9 mouse cellular contexts compared by ENCODE assay signal in genomic region chr5:108651823-108652222, GRCm38 (mm10). TPM values are rescaled to one million over a fixed set of nuclear protein-coding genes. Genes with fewer than 3 reads are reported as not detected.
DNase-seq lines count a peak whose midpoint lies in the region; ATAC-seq and TF ChIP-seq lines count a peak whose summit lies in the region.
"Had no signal": no experiment of that assay in that cellular context is flagged by ENCODE, and none has a peak within 500 bp of the region (broad histone marks: within the 10 kb centered on the region; RNA-seq: fewer than 3 reads in every experiment).

No protein-coding gene starts in this region.

- no peaks in the 10 kb centered on the region for H3K27me3 ChIP-seq in neural tube, embryonic 11.5 days (ENCODE audit: control insufficient read depth, insufficient read depth, low read length)
- H3K27me3 ChIP-seq in embryonic facial prominence, embryonic 11.5 days (ENCODE audit: control insufficient read depth, insufficient read depth, low read length) = no peaks in the 10 kb centered on the region
- no peaks in the 10 kb centered on the region for H3K27me3 ChIP-seq in intestine, embryonic 15.5 days (replicated peaks)
- no peaks in the 10 kb centered on the region for H3K27me3 ChIP-seq in liver, embryonic 14.5 days (ENCODE audit: control insufficient read depth, insufficient read depth, low read length)
- H3K27me3 ChIP-seq in neural tube, embryonic 14.5 days (ENCODE audit: control insufficient read depth, insufficient read depth, low read length) = no peaks in the 10 kb centered on the region

- H3K36me3 ChIP-seq in neural tube, embryonic 11.5 days (ENCODE audit: control insufficient read depth, insufficient read depth, low read length) = peaks cover 6% of the 10 kb centered on the region; the same call in 1 of the 2 replicates
- peaks cover 4% of the 10 kb centered on the region for H3K36me3 ChIP-seq in embryonic facial prominence, embryonic 11.5 days (replicated peaks; ENCODE audit: control insufficient read depth, insufficient read depth, low read depth, low read length)
- peaks cover 39% of the 10 kb centered on the region for H3K36me3 ChIP-seq in intestine, embryonic 15.5 days
- H3K36me3 ChIP-seq in liver, embryonic 14.5 days (replicated peaks; ENCODE audit: control insufficient read depth, insufficient read depth, low read depth) = no peaks in the 10 kb centered on the region; the same call in none of the 2 replicates
- peaks cover 53% of the 10 kb centered on the region for H3K36me3 ChIP-seq in neural tube, embryonic 14.5 days (ENCODE audit: control insufficient read depth, insufficient read depth, low read length)

- peak; percentile 85 for TF ChIP-seq CTCF in liver, embryonic 14.5 days (IDR thresholded peaks at IDR 0.05; ENCODE audit: low read depth)

- H3K4me3 ChIP-seq in neural tube, embryonic 11.5 days (ENCODE audit: low read depth, low read length) = no peak overlapping the region
- no peak overlapping the region for H3K4me3 ChIP-seq in embryonic facial prominence, embryonic 11.5 days (ENCODE audit: low read depth, low read length)
- H3K4me3 ChIP-seq in intestine, embryonic 15.5 days (replicated peaks) = no peak overlapping the region
- no peak overlapping the region for H3K4me3 ChIP-seq in liver, embryonic 14.5 days (ENCODE audit: insufficient read depth in 1 of 2, low read depth in 2 of 2, low read length in 2 of 2)
- no peak overlapping the region for H3K4me3 ChIP-seq in neural tube, embryonic 14.5 days (ENCODE audit: low read depth, low read length)
- H3K4me3 ChIP-seq: erythroblast, embryonic 14.5 days had no signal

- WGBS in neural tube, embryonic 11.5 days = 57% methylated on average over 1 of the region's 1 CpGs
- 61% methylated on average over 1 of the region's 1 CpGs for WGBS in embryonic facial prominence, embryonic 11.5 days
- 62% methylated on average over 1 of the region's 1 CpGs for WGBS in intestine, embryonic 15.5 days
- 50% methylated on average over 1 of the region's 1 CpGs for WGBS in liver, embryonic 14.5 days (ENCODE audit: insufficient replicate concordance)
- WGBS in neural tube, embryonic 14.5 days = 63% methylated on average over 1 of the region's 1 CpGs

- no peak for TF ChIP-seq EP300 in liver, embryonic 14.5 days (IDR thresholded peaks at IDR 0.05; ENCODE audit: low read depth)

- peak; percentile 62; the same call in 1 of the 2 replicates for ATAC-seq in neural tube, embryonic 11.5 days (ENCODE audit: insufficient read depth, low FRiP score, low TSS enrichment)
- ATAC-seq in embryonic facial prominence, embryonic 11.5 days (replicated peaks; ENCODE audit: insufficient number of reproducible peaks, low FRiP score, low TSS enrichment, low read depth) = 0 out of 2 replicates have a peak, but pooled peaks have one; percentile 39
- peak; percentile 62 for ATAC-seq in intestine, embryonic 15.5 days
- peak; percentile 44; the same call in 1 of the 2 replicates for ATAC-seq in liver, embryonic 14.5 days (ENCODE audit: insufficient read depth)
- peak; percentile 67 for ATAC-seq in neural tube, embryonic 14.5 days (ENCODE audit: low read depth)

- H3K9ac ChIP-seq in neural tube, embryonic 11.5 days (ENCODE audit: low read length) = no peak overlapping the region
- no peak overlapping the region for H3K9ac ChIP-seq in embryonic facial prominence, embryonic 11.5 days (replicated peaks; ENCODE audit: low read length)
- H3K9ac ChIP-seq in intestine, embryonic 15.5 days = no peak overlapping the region
- no peak overlapping the region for H3K9ac ChIP-seq in liver, embryonic 14.5 days (replicated peaks)
- no peak overlapping the region for H3K9ac ChIP-seq in neural tube, embryonic 14.5 days (replicated peaks; ENCODE audit: low read depth, low read length)

- H3K9me3 ChIP-seq in neural tube, embryonic 11.5 days (ENCODE audit: control insufficient read depth, low read length) = no peaks in the 10 kb centered on the region
- no peaks in the 10 kb centered on the region for H3K9me3 ChIP-seq in embryonic facial prominence, embryonic 11.5 days (replicated peaks; ENCODE audit: control insufficient read depth, low read length)
- H3K9me3 ChIP-seq in intestine, embryonic 15.5 days = no peaks in the 10 kb centered on the region
- no peaks in the 10 kb centered on the region for H3K9me3 ChIP-seq in liver, embryonic 14.5 days (ENCODE audit: control insufficient read depth, low read length)
- H3K9me3 ChIP-seq in neural tube, embryonic 14.5 days (ENCODE audit: control insufficient read depth, low read length) = no peaks in the 10 kb centered on the region

- H3K4me1 ChIP-seq in neural tube, embryonic 11.5 days (ENCODE audit: control insufficient read depth, insufficient read depth, low read length) = no peaks in the 10 kb centered on the region
- H3K4me1 ChIP-seq in embryonic facial prominence, embryonic 11.5 days (ENCODE audit: control insufficient read depth, insufficient read depth, low read length) = no peaks in the 10 kb centered on the region
- no peaks in the 10 kb centered on the region for H3K4me1 ChIP-seq in intestine, embryonic 15.5 days (replicated peaks)
- no peaks in the 10 kb centered on the region for H3K4me1 ChIP-seq in liver, embryonic 14.5 days (replicated peaks; ENCODE audit: control insufficient read depth in 2 of 2, insufficient read depth in 2 of 2, low read length in 1 of 2)
- H3K4me1 ChIP-seq in neural tube, embryonic 14.5 days (ENCODE audit: control insufficient read depth, insufficient read depth, low read length) = no peaks in the 10 kb centered on the region

- no peak overlapping the region for H3K27ac ChIP-seq in neural tube, embryonic 11.5 days (ENCODE audit: low read depth, low read length)
- no peak overlapping the region for H3K27ac ChIP-seq in embryonic facial prominence, embryonic 11.5 days (replicated peaks; ENCODE audit: low read depth, low read length)
- no peak overlapping the region for H3K27ac ChIP-seq in intestine, embryonic 15.5 days
- no peak overlapping the region for H3K27ac ChIP-seq in liver, embryonic 14.5 days
- no peak overlapping the region for H3K27ac ChIP-seq in neural tube, embryonic 14.5 days (ENCODE audit: low read depth, low read length)

- H3K4me2 ChIP-seq in neural tube, embryonic 11.5 days (ENCODE audit: low read depth) = no peak overlapping the region
- H3K4me2 ChIP-seq in embryonic facial prominence, embryonic 11.5 days (ENCODE audit: low read depth, low read length) = no peak overlapping the region
- H3K4me2 ChIP-seq in intestine, embryonic 15.5 days (replicated peaks) = no peak overlapping the region
- H3K4me2 ChIP-seq in liver, embryonic 14.5 days (ENCODE audit: low read depth) = no peak overlapping the region
- no peak overlapping the region for H3K4me2 ChIP-seq in neural tube, embryonic 14.5 days (ENCODE audit: low read depth, low read length)

- peak; percentile 29 for DNase-seq in neural tube, embryonic 11.5 days (ENCODE audit: low spot score)
- no peak for DNase-seq in neural tube, embryonic 10.5 days (ENCODE audit: extremely low spot score, low spot score)
- DNase-seq in adipocyte (ENCODE audit: low spot score) = peak; percentile 83
- peak; percentile 83 for DNase-seq in embryonic facial prominence, embryonic 11.5 days (ENCODE audit: low spot score)
- DNase-seq in liver, embryonic 14.5 days (ENCODE audit: low read depth in 3 of 3, low spot score in 3 of 3) = peak in 2 of 3 experiments; percentile 53 to 59
- no peak for DNase-seq in layer of hippocampus, adult 9-11 months

RNA-seq across cellular contexts. Expression of gene Idua, which starts 8.3 kb away (rescaled TPM):
- 7.1 and 8.2 TPM in 2 replicates for polyA plus RNA-seq in neural tube, embryonic 11.5 days (2014; fragmentation: Nextera tagmentation; extraction: Ambion mirVana)
- polyA plus RNA-seq in embryonic facial prominence, embryonic 11.5 days (2014; fragmentation: Nextera tagmentation; extraction: Ambion mirVana) = 9.6 and 10.4 TPM in 2 replicates
- polyA plus RNA-seq in intestine, embryonic 15.5 days (2015; fragmentation: Nextera tagmentation; extraction: Ambion mirVana) = 12.0 and 12.8 TPM in 2 replicates
- 3.0 and 3.1 TPM in 2 replicates for polyA plus RNA-seq in liver, embryonic 14.5 days (2012; rRNA removed)
- polyA plus RNA-seq in liver, embryonic 14.5 days (2014; fragmentation: Nextera tagmentation; extraction: Ambion mirVana) = 2.5 and 2.9 TPM in 2 replicates
- 11.7 and 12.2 TPM in 2 replicates for polyA plus RNA-seq in neural tube, embryonic 14.5 days (2014; fragmentation: Nextera tagmentation; extraction: Ambion mirVana)

RNA-seq across cellular contexts. Expression of gene Dgkq, which starts 17.6 kb away (rescaled TPM):
- polyA plus RNA-seq in neural tube, embryonic 11.5 days (2014; fragmentation: Nextera tagmentation; extraction: Ambion mirVana) = 11.6 and 12.1 TPM in 2 replicates
- 7.1 and 7.4 TPM in 2 replicates for polyA plus RNA-seq in embryonic facial prominence, embryonic 11.5 days (2014; fragmentation: Nextera tagmentation; extraction: Ambion mirVana)
- 11.1 and 11.2 TPM in 2 replicates for polyA plus RNA-seq in intestine, embryonic 15.5 days (2015; fragmentation: Nextera tagmentation; extraction: Ambion mirVana)
- 4.7 TPM in 2 replicates for polyA plus RNA-seq in liver, embryonic 14.5 days (2012; rRNA removed)
- 1.9 and 2.3 TPM in 2 replicates for polyA plus RNA-seq in liver, embryonic 14.5 days (2014; fragmentation: Nextera tagmentation; extraction: Ambion mirVana)
- 25.5 and 28.7 TPM in 2 replicates for polyA plus RNA-seq in neural tube, embryonic 14.5 days (2014; fragmentation: Nextera tagmentation; extraction: Ambion mirVana)

RNA-seq across cellular contexts. Expression of gene Tmem175, which starts 22.3 kb away (rescaled TPM):
- 17.7 and 20.7 TPM in 2 replicates for polyA plus RNA-seq in neural tube, embryonic 11.5 days (2014; fragmentation: Nextera tagmentation; extraction: Ambion mirVana)
- polyA plus RNA-seq in embryonic facial prominence, embryonic 11.5 days (2014; fragmentation: Nextera tagmentation; extraction: Ambion mirVana) = 21.0 and 21.9 TPM in 2 replicates
- polyA plus RNA-seq in intestine, embryonic 15.5 days (2015; fragmentation: Nextera tagmentation; extraction: Ambion mirVana) = 23.4 and 27.1 TPM in 2 replicates
- polyA plus RNA-seq in liver, embryonic 14.5 days (2012; rRNA removed) = 8.2 and 11.1 TPM in 2 replicates
- 12.8 and 15.0 TPM in 2 replicates for polyA plus RNA-seq in liver, embryonic 14.5 days (2014; fragmentation: Nextera tagmentation; extraction: Ambion mirVana)
- 29.4 and 30.8 TPM in 2 replicates for polyA plus RNA-seq in neural tube, embryonic 14.5 days (2014; fragmentation: Nextera tagmentation; extraction: Ambion mirVana)

RNA-seq across cellular contexts. Expression of gene Gak, which starts 22.3 kb away (rescaled TPM):
- 53.4 and 53.5 TPM in 2 replicates for polyA plus RNA-seq in neural tube, embryonic 11.5 days (2014; fragmentation: Nextera tagmentation; extraction: Ambion mirVana)
- polyA plus RNA-seq in embryonic facial prominence, embryonic 11.5 days (2014; fragmentation: Nextera tagmentation; extraction: Ambion mirVana) = 45.5 and 46.7 TPM in 2 replicates
- 63.4 and 70.1 TPM in 2 replicates for polyA plus RNA-seq in intestine, embryonic 15.5 days (2015; fragmentation: Nextera tagmentation; extraction: Ambion mirVana)
- 19.4 and 22.6 TPM in 2 replicates for polyA plus RNA-seq in liver, embryonic 14.5 days (2012; rRNA removed)
- 20.7 and 22.7 TPM in 2 replicates for polyA plus RNA-seq in liver, embryonic 14.5 days (2014; fragmentation: Nextera tagmentation; extraction: Ambion mirVana)
- polyA plus RNA-seq in neural tube, embryonic 14.5 days (2014; fragmentation: Nextera tagmentation; extraction: Ambion mirVana) = 42.4 and 49.9 TPM in 2 replicates

RNA-seq across cellular contexts. Expression of gene Slc26a1, which starts 23.5 kb away (rescaled TPM):
- 0.96 and 0.97 TPM in 2 replicates for polyA plus RNA-seq in neural tube, embryonic 11.5 days (2014; fragmentation: Nextera tagmentation; extraction: Ambion mirVana)
- 0.38 and 0.71 TPM in 2 replicates for polyA plus RNA-seq in embryonic facial prominence, embryonic 11.5 days (2014; fragmentation: Nextera tagmentation; extraction: Ambion mirVana)
- 3.6 and 4.9 TPM in 2 replicates for polyA plus RNA-seq in intestine, embryonic 15.5 days (2015; fragmentation: Nextera tagmentation; extraction: Ambion mirVana)
- 15.3 and 17.9 TPM in 2 replicates for polyA plus RNA-seq in liver, embryonic 14.5 days (2012; rRNA removed)
- polyA plus RNA-seq in liver, embryonic 14.5 days (2014; fragmentation: Nextera tagmentation; extraction: Ambion mirVana) = 12.6 and 15.5 TPM in 2 replicates
- polyA plus RNA-seq in neural tube, embryonic 14.5 days (2014; fragmentation: Nextera tagmentation; extraction: Ambion mirVana) = 2.6 and 3.3 TPM in 2 replicates

Comparison
In these comparisons a context has a peak if more than half of its experiments do, and no peak if none do; other contexts are left out.
1. DNase-seq: peak in neural tube, embryonic 11.5 days (single experiment), adipocyte (single experiment), embryonic facial prominence, embryonic 11.5 days (single experiment) and liver, embryonic 14.5 days (2 of 3); none in neural tube, embryonic 10.5 days (single experiment) and layer of hippocampus, adult 9-11 months (single experiment).
2. Peak in every context shown above with its lines, with median percentiles within 50 percentile points of each other: ATAC-seq.